Mouse (Mus musculus) embryonic facial prominence, embryonic 15.5 days (tissue): Measurements from ENCODE around the gene Mvb12a. TPM values are rescaled to one million over a fixed set of nuclear protein-coding genes. Genes with fewer than 3 reads are reported as not detected.

Experiments used
- ATAC-seq: fragments of 200-750 bp; cut with Nextera tagmentation; 2 replicates; pipeline ENCODE4 v1.8.0; 2017; ENCODE audit warnings: low read depth, moderate TSS enrichment; ENCODE audit not compliant: insufficient number of reproducible peaks, low FRiP score, low TSS enrichment
- H3K27ac ChIP-seq: fragments of 300-500 bp; sonication (generic); replicated peaks from 2 replicates; pipeline ENCODE4 v1.5.1; 2015; ENCODE audit warnings: mild to moderate bottlenecking, inconsistent platforms
- H3K27me3 ChIP-seq: fragments of 300-500 bp; sonication (generic); 2 replicates; pipeline ENCODE4 v1.6.1; 2015; ENCODE audit warnings: inconsistent platforms
- H3K36me3 ChIP-seq: fragments of 300-500 bp; sonication (generic); 2 replicates; pipeline ENCODE4 v1.6.1; 2015; ENCODE audit warnings: mild to moderate bottlenecking, inconsistent platforms
- H3K4me1 ChIP-seq: fragments of 300-500 bp; sonication (generic); 2 replicates; pipeline ENCODE4 v1.6.1; 2015; ENCODE audit warnings: inconsistent platforms
- H3K4me2 ChIP-seq: fragments of 300-500 bp; sonication (generic); replicated peaks from 2 replicates; pipeline ENCODE4 v1.6.1; 2015; ENCODE audit warnings: mild to moderate bottlenecking, inconsistent platforms
- H3K4me3 ChIP-seq: fragments of 300-500 bp; sonication (generic); replicated peaks from 2 replicates; pipeline ENCODE4 v1.5.1; 2015; ENCODE audit warnings: mild to moderate bottlenecking, inconsistent platforms
- H3K9ac ChIP-seq: fragments of 300-500 bp; sonication (generic); 2 replicates; pipeline ENCODE4 v1.6.1; 2015; ENCODE audit warnings: inconsistent platforms
- H3K9me3 ChIP-seq: fragments of 300-500 bp; sonication (generic); replicated peaks from 2 replicates; pipeline ENCODE4 v1.6.1; 2016; ENCODE audit warnings: inconsistent platforms
- WGBS: fragments of 180-500 bp; shearing (Covaris S2); methylation state at CpG from one replicate; pipeline ENCODE4 v1.1.7; 2015; 5-methylcytosine and 5-hydroxymethylcytosine counted together
- polyA plus RNA-seq: library from polyadenylated mRNA; unstranded; fragments of >200 nt; fragmentation: Nextera tagmentation; extraction: Ambion mirVana; gene quantifications from 2 replicates; pipeline ENCODE4 v1.2.1, GENCODE M21; 2015

The Mvb12a gene
- 86.8 and 92.9 TPM in 2 replicates for polyA plus RNA-seq

GRCm38 (mm10) chr8:71542632-71543343, at the start of gene Mvb12a:
Mvb12a (plus strand) TSS chr8:71542922.
- under 1% methylated on average over 54 of the region's 55 CpGs for WGBS
- ATAC-seq: peak; percentile 96
- Histone ChIP-seq H3K4me1 (peaks cover 15% of the 10 kb centered on the region), H3K36me3 (peaks cover 21% of the 10 kb centered on the region), H3K27me3 (no peaks in the 10 kb centered on the region), H3K4me3 (peak within 1 kb of the TSS; percentile 98), H3K27ac (peak within 1 kb of the TSS; percentile 51; the same call in 1 of the 2 replicates), H3K4me2 (peak within 1 kb of the TSS; percentile 75), H3K9me3 (no peaks in the 10 kb centered on the region), H3K9ac (peak within 1 kb of the TSS; percentile 94)

GRCm38 (mm10) chr8:71495039-71495438, 47.7 kb upstream of the Mvb12a start:
- Histone ChIP-seq H3K9me3 (no peaks in the 10 kb centered on the region), H3K36me3 (peaks cover 42% of the 10 kb centered on the region), H3K4me2 (peak overlapping the region; percentile 31; the same call in 1 of the 2 replicates), H3K9ac (no peak overlapping the region), H3K27ac (peak overlapping the region; percentile 65), H3K4me1 (peaks cover 42% of the 10 kb centered on the region), H3K4me3 (0 out of 2 replicates have a peak overlapping the region, but pooled peaks have one; percentile 11), H3K27me3 (no peaks in the 10 kb centered on the region)
- 9% methylated on average over 16 of the region's 16 CpGs for WGBS
- ATAC-seq: peak; percentile 27; the same call in 1 of the 2 replicates

GRCm38 (mm10) chr8:71495811-71496210, 46.9 kb upstream of the Mvb12a start:
- WGBS: 92% methylated on average over 5 of the region's 5 CpGs
- H3K36me3 ChIP-seq: peaks cover 38% of the 10 kb centered on the region
- no peak overlapping the region for H3K9ac ChIP-seq
- H3K27ac ChIP-seq: peak overlapping the region; percentile 65
- H3K4me2 ChIP-seq: no peak overlapping the region
- H3K27me3 ChIP-seq: no peaks in the 10 kb centered on the region
- no peak for ATAC-seq
- H3K4me3 ChIP-seq: no peak overlapping the region
- H3K4me1 ChIP-seq: peaks cover 39% of the 10 kb centered on the region
- H3K9me3 ChIP-seq: no peaks in the 10 kb centered on the region

- Histone ChIP-seq H3K36me3 (peaks cover 31% of the 10 kb centered on the region), H3K9me3 (no peaks in the 10 kb centered on the region), H3K4me3 (no peak overlapping the region), H3K27me3 (no peaks in the 10 kb centered on the region), H3K27ac (peak overlapping the region; percentile 65), H3K9ac (no peak overlapping the region), H3K4me2 (no peak overlapping the region), H3K4me1 (peaks cover 39% of the 10 kb centered on the region)
- no peak for ATAC-seq
- WGBS: 26% methylated on average over 11 of the region's 11 CpGs
Observed at GRCm38 (mm10) chr8:71496481-71496880, 46.2 kb upstream of the Mvb12a start.

- Histone ChIP-seq H3K36me3 (peaks cover 24% of the 10 kb centered on the region), H3K9ac (no peak overlapping the region), H3K4me3 (no peak overlapping the region), H3K27me3 (no peaks in the 10 kb centered on the region), H3K27ac (no peak overlapping the region), H3K4me2 (no peak overlapping the region), H3K9me3 (no peaks in the 10 kb centered on the region), H3K4me1 (peaks cover 39% of the 10 kb centered on the region)
- no peak for ATAC-seq
- WGBS: 93% methylated on average over 1 of the region's 1 CpGs
Observed at GRCm38 (mm10) chr8:71497077-71497645, 45.6 kb upstream of the Mvb12a start.

- Histone ChIP-seq H3K4me1 (peaks cover 39% of the 10 kb centered on the region), H3K4me3 (no peak overlapping the region), H3K9ac (no peak overlapping the region), H3K36me3 (peaks cover 16% of the 10 kb centered on the region; the same call in 1 of the 2 replicates), H3K27ac (0 out of 2 replicates have a peak overlapping the region, but pooled peaks have one; percentile 48), H3K27me3 (no peaks in the 10 kb centered on the region), H3K9me3 (no peaks in the 10 kb centered on the region), H3K4me2 (no peak overlapping the region)
- 23% methylated on average over 15 of the region's 15 CpGs for WGBS
- no peak for ATAC-seq
Observed at GRCm38 (mm10) chr8:71497881-71498501, 44.7 kb upstream of the Mvb12a start.

GRCm38 (mm10) chr8:71498816-71499690, 43.7 kb upstream of the Mvb12a start:
- peak overlapping the region; percentile 48; the same call in 1 of the 2 replicates for H3K27ac ChIP-seq
- no peaks in the 10 kb centered on the region for H3K9me3 ChIP-seq
- 30% methylated on average over 16 of the region's 16 CpGs for WGBS
- peaks cover 11% of the 10 kb centered on the region; the same call in 1 of the 2 replicates for H3K36me3 ChIP-seq
- H3K9ac ChIP-seq: no peak overlapping the region
- H3K4me3 ChIP-seq: no peak overlapping the region
- no peak for ATAC-seq
- no peaks in the 10 kb centered on the region for H3K27me3 ChIP-seq
- no peak overlapping the region for H3K4me2 ChIP-seq
- H3K4me1 ChIP-seq: peaks cover 39% of the 10 kb centered on the region

- no peak overlapping the region for H3K9ac ChIP-seq
- peaks cover 40% of the 10 kb centered on the region for H3K27me3 ChIP-seq
- no peak for ATAC-seq
- no peaks in the 10 kb centered on the region for H3K9me3 ChIP-seq
- H3K36me3 ChIP-seq: no peaks in the 10 kb centered on the region
- H3K4me3 ChIP-seq: no peak overlapping the region
- H3K4me2 ChIP-seq: no peak overlapping the region
- no peak overlapping the region for H3K27ac ChIP-seq
- peaks cover 14% of the 10 kb centered on the region for H3K4me1 ChIP-seq
- WGBS: 88% methylated on average over 4 of the region's 4 CpGs
Observed at GRCm38 (mm10) chr8:71504349-71504748, 38.4 kb upstream of the Mvb12a start.

GRCm38 (mm10) chr8:71505326-71505725, 37.4 kb upstream of the Mvb12a start:
- Histone ChIP-seq H3K27me3 (peaks cover 49% of the 10 kb centered on the region), H3K9ac (no peak overlapping the region), H3K4me3 (no peak overlapping the region), H3K27ac (no peak overlapping the region), H3K4me1 (peaks cover 14% of the 10 kb centered on the region), H3K36me3 (no peaks in the 10 kb centered on the region), H3K9me3 (no peaks in the 10 kb centered on the region), H3K4me2 (no peak overlapping the region)
- no peak for ATAC-seq
- WGBS: 95% methylated on average over 4 of the region's 4 CpGs

GRCm38 (mm10) chr8:71505979-71506378, 36.7 kb upstream of the Mvb12a start:
- no peak for ATAC-seq
- WGBS: 79% methylated on average over 4 of the region's 4 CpGs
- Histone ChIP-seq H3K9ac (no peak overlapping the region), H3K27ac (no peak overlapping the region), H3K4me1 (peaks cover 14% of the 10 kb centered on the region), H3K27me3 (peaks cover 52% of the 10 kb centered on the region), H3K9me3 (no peaks in the 10 kb centered on the region), H3K4me2 (no peak overlapping the region), H3K4me3 (no peak overlapping the region), H3K36me3 (no peaks in the 10 kb centered on the region)
